Mouse (Mus musculus): ENCODE results near the gene Pigh. TPM values are rescaled to one million over a fixed set of nuclear protein-coding genes. Genes with fewer than 3 reads are reported as not detected.

Gene Pigh
- total RNA-seq (2014; rRNA removed), result 14.0 and 15.5 TPM in 2 replicates
- 6.9 and 12.7 TPM in 2 replicates for polyA plus RNA-seq (2015; fragmentation: Nextera tagmentation; extraction: Ambion mirVana)

DNA sequence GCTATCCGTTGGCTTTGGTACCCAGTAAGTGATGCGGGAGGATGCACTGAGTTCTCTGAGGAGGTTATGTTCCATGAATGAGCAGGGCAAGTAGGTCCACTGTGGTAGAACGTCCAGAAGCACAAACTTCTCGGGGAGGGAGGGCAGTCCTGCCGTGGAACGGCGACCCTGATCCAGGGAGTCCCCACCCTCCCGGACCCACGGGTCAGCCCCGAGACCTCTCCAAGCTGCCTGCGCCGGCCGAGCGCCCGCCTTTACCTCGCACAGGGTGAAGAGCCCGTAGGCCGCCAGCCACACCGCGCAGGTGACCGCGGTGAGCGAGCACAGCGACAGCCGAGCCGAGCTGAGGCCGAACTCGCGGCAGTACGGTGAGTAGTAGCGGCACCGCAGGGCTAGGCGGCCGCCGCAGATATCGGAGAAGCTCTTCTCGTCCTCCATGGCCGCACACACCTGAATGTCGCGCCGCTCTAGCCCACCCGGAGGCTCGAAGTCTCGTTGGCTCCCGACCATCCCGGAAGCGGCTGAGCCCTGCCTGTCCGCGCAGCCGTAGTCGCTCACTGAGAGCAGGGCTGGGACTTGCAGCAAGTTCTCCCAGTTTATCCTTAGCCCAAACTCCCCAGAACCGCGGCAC lies at the start of gene Pigh:
Gene Pigh, minus strand, starts transcription at position 470 of the 631 bp plus-strand sequence.
- Histone ChIP-seq H3K9ac (peak within 1 kb of the TSS; percentile 81), H3K36me3 (ENCODE audit: insufficient read depth) (no peaks in the 10 kb centered on the region; the same call in 1 of the 2 replicates), H3K27ac (ENCODE audit: low read depth, low read length) (peak within 1 kb of the TSS; percentile 65), H3K9me3 (ENCODE audit: low read length) (no peaks in the 10 kb centered on the region), H3K4me1 (ENCODE audit: insufficient read depth) (peaks cover 2% of the 10 kb centered on the region; the same call in 1 of the 2 replicates), H3K27me3 (ENCODE audit: insufficient read depth, low read length) (no peaks in the 10 kb centered on the region), H3K4me3 (ENCODE audit: low read depth, low read length) (peak within 1 kb of the TSS; percentile 82), H3K4me2 (ENCODE audit: low read depth) (peak within 1 kb of the TSS; percentile 60)
- ATAC-seq (peak; percentile 100), DNase-seq (peak; percentile 95)
- under 1% methylated on average over 53 of the region's 53 CpGs for WGBS
- TF ChIP-seq CTCF (IDR thresholded peaks at IDR 0.05; ENCODE audit: low read depth), result no peak

DNA sequence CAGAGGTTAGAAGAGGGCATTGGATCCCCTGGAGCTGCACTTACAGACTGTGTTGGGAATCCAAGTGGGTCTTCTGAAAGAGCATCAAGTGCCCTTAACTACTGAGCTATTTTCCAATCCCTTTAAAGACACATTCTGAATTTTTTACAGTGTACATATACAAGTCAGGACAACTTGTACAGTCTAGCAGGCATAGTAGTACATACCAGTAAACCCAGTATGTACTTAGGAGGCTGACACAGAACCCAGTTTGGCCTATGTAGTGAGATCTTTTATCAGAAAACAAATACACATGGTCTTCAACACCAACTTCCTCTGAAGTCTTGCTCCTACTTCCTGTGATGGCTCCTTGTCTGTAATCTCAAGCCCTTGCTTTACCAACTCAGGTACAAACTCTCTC lies 49.5 kb upstream of the Pigh start:
- H3K27me3 ChIP-seq (ENCODE audit: insufficient read depth, low read length), result no peaks in the 10 kb centered on the region
- H3K9ac ChIP-seq, result no peak overlapping the region
- no peak overlapping the region for H3K27ac ChIP-seq (ENCODE audit: low read depth, low read length)
- no peak for ATAC-seq
- H3K4me1 ChIP-seq (ENCODE audit: insufficient read depth), result no peaks in the 10 kb centered on the region; the same call in 1 of the 2 replicates
- no peak for DNase-seq
- no peak for TF ChIP-seq CTCF (IDR thresholded peaks at IDR 0.05; ENCODE audit: low read depth)
- no peak overlapping the region for H3K4me3 ChIP-seq (ENCODE audit: low read depth, low read length)
- no peak overlapping the region for H3K4me2 ChIP-seq (ENCODE audit: low read depth)
- no peaks in the 10 kb centered on the region for H3K36me3 ChIP-seq (ENCODE audit: insufficient read depth)
- no peaks in the 10 kb centered on the region for H3K9me3 ChIP-seq (ENCODE audit: low read length)

DNA sequence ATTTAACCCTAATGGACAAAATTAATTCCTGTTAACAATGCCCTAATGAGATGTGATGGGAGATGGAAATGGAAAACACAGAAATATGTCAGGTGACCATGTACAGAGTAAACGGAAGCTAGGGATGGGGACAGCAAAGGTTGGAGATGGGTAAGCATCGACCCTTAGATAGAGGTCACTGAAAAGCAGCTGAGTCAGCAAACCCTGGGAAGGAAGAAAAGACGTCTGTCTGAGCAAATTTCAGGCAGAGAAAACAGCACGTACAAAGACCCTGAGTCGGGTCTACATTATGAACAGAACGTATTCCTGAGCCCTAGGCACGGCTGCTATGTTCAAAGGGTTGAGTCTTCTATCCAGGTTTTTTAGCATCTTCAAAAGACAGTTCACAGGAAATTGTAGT lies 47.5 kb upstream of the Pigh start:
- Histone ChIP-seq H3K27ac (ENCODE audit: low read depth, low read length) (no peak overlapping the region), H3K4me1 (ENCODE audit: insufficient read depth) (no peaks in the 10 kb centered on the region; the same call in 1 of the 2 replicates), H3K4me2 (ENCODE audit: low read depth) (no peak overlapping the region), H3K36me3 (ENCODE audit: insufficient read depth) (no peaks in the 10 kb centered on the region), H3K4me3 (ENCODE audit: low read depth, low read length) (no peak overlapping the region), H3K9me3 (ENCODE audit: low read length) (no peaks in the 10 kb centered on the region), H3K9ac (no peak overlapping the region), H3K27me3 (ENCODE audit: insufficient read depth, low read length) (peaks cover 10% of the 10 kb centered on the region)
- ATAC-seq (no peak), DNase-seq (no peak)
- 71% methylated on average over 7 of the region's 7 CpGs for WGBS
- no peak for TF ChIP-seq CTCF (IDR thresholded peaks at IDR 0.05; ENCODE audit: low read depth)

DNA sequence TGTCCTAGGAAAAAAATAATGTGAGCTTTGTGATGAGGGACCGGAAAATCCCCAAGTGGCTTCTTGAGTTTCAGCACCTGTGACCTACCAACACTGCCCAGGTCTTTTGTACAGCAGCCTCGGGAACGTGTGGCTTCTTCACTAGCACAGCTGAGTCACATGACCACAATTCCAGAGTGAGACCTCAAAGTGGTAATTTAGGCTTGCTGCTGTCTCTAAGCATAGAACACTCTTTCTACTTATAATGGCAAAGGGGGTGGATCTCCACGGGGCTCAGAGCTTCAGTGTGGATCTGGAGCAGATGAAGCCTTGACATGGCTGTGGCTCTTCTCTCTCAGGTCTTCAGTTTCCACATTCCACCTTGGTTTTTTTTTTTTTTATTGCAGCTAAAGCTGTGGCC lies 45.7 kb upstream of the Pigh start:
- 45% methylated on average over 4 of the region's 4 CpGs for WGBS
- H3K4me1 ChIP-seq (ENCODE audit: insufficient read depth), result no peaks in the 10 kb centered on the region; the same call in 1 of the 2 replicates

DNA sequence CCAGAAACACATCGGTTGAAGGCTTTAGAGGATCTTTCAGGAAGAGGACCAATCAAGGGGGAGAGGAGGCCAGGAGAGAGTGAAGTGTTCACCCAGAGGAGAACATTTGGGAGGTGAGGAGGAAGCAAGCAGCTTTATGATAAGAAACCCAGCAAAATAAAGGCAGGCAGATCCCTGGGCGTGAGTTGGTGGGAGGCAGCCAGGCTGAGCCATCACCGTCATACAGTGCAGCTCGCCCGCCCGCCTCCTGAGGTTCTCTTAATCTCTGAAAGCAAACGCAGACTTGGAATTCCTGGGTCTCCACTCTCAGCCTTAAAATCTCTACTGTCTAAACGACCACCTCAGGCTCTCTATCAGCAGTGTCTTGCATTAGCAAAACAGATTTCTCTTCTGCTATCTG lies 45.2 kb upstream of the Pigh start:
- no peaks in the 10 kb centered on the region for H3K9me3 ChIP-seq (ENCODE audit: low read length)
- WGBS, result 38% methylated on average over 8 of the region's 8 CpGs
- no peak overlapping the region for H3K27ac ChIP-seq (ENCODE audit: low read depth, low read length)
- no peak overlapping the region for H3K4me2 ChIP-seq (ENCODE audit: low read depth)
- H3K9ac ChIP-seq, result no peak overlapping the region
- TF ChIP-seq CTCF (IDR thresholded peaks at IDR 0.05; ENCODE audit: low read depth), result no peak
- ATAC-seq (no peak), DNase-seq (no peak)
- H3K36me3 ChIP-seq (ENCODE audit: insufficient read depth), result no peaks in the 10 kb centered on the region
- H3K4me3 ChIP-seq (ENCODE audit: low read depth, low read length), result no peak overlapping the region
- H3K27me3 ChIP-seq (ENCODE audit: insufficient read depth, low read length), result peaks cover 14% of the 10 kb centered on the region
- H3K4me1 ChIP-seq (ENCODE audit: insufficient read depth), result no peaks in the 10 kb centered on the region; the same call in 1 of the 2 replicates

More for the DNA sequence above, 45.7 kb upstream of the Pigh start:
- no peak for TF ChIP-seq CTCF (IDR thresholded peaks at IDR 0.05; ENCODE audit: low read depth)
- Histone ChIP-seq H3K4me3 (ENCODE audit: low read depth, low read length) (no peak overlapping the region), H3K36me3 (ENCODE audit: insufficient read depth) (no peaks in the 10 kb centered on the region), H3K4me2 (ENCODE audit: low read depth) (no peak overlapping the region), H3K27ac (ENCODE audit: low read depth, low read length) (no peak overlapping the region), H3K9me3 (ENCODE audit: low read length) (no peaks in the 10 kb centered on the region), H3K9ac (no peak overlapping the region), H3K27me3 (ENCODE audit: insufficient read depth, low read length) (peaks cover 14% of the 10 kb centered on the region)
- no peak for ATAC-seq
- no peak for DNase-seq

DNA sequence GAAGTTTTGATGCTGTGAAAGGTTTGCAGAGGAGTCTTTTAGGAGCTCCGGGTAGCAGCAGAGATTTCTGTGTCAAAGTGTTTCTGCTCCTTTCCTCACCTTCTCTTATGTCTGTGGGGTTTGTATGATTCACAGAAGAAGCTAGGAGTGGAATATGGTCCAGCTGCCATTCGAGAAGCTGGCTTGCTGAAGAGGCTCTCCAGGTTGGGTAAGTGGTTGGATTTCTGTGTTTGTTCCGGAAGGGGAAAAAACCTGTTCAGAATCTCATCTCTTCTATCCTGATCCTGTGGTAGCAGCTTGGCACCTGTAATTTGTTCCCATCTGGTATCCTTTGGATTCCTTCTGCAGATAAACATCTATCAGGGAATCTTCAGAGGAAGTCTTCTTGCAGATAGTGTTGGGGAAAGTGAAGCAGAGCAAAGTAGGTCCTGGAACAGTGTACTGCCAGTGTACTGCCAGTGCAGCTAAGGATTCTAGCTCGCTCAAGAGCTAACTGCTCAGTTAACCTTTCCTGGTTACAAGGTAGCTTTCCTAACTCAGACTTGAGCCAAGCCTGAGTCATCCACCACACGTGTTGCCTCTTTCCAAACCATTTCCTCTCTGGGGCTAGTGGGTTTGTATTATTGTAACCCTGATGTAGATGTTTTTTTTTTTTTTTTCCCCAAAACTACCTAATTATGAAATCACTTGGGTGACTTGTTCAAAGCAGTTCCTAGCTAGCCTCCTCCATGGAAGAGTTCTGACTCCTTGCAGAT lies 42.4 kb upstream of the Pigh start:
- Histone ChIP-seq H3K27ac (ENCODE audit: low read depth, low read length) (no peak overlapping the region), H3K9me3 (ENCODE audit: low read length) (no peaks in the 10 kb centered on the region), H3K4me1 (ENCODE audit: insufficient read depth) (no peaks in the 10 kb centered on the region; the same call in 1 of the 2 replicates), H3K27me3 (ENCODE audit: insufficient read depth, low read length) (peaks cover 14% of the 10 kb centered on the region), H3K9ac (peak overlapping the region; percentile 62), H3K4me2 (ENCODE audit: low read depth) (peak overlapping the region; percentile 95), H3K4me3 (ENCODE audit: low read depth, low read length) (peak overlapping the region; percentile 58), H3K36me3 (ENCODE audit: insufficient read depth) (no peaks in the 10 kb centered on the region)
- no peak for ATAC-seq
- 30% methylated on average over 5 of the region's 5 CpGs for WGBS
- TF ChIP-seq CTCF (IDR thresholded peaks at IDR 0.05; ENCODE audit: low read depth), result no peak
- no peak for DNase-seq

- no peak for TF ChIP-seq CTCF (IDR thresholded peaks at IDR 0.05; ENCODE audit: low read depth)
- peak overlapping the region; percentile 95 for H3K4me2 ChIP-seq (ENCODE audit: low read depth)
- 2% methylated on average over 22 of the region's 22 CpGs for WGBS
- H3K36me3 ChIP-seq (ENCODE audit: insufficient read depth), result no peaks in the 10 kb centered on the region
- peaks cover 14% of the 10 kb centered on the region for H3K27me3 ChIP-seq (ENCODE audit: insufficient read depth, low read length)
- peak overlapping the region; percentile 58 for H3K4me3 ChIP-seq (ENCODE audit: low read depth, low read length)
- ATAC-seq (peak; percentile 38; the same call in 1 of the 2 replicates), DNase-seq (peak; percentile 66)
- peak overlapping the region; percentile 40; the same call in 1 of the 2 replicates for H3K27ac ChIP-seq (ENCODE audit: low read depth, low read length)
- no peaks in the 10 kb centered on the region; the same call in 1 of the 2 replicates for H3K4me1 ChIP-seq (ENCODE audit: insufficient read depth)
- peak overlapping the region; percentile 62 for H3K9ac ChIP-seq
- no peaks in the 10 kb centered on the region for H3K9me3 ChIP-seq (ENCODE audit: low read length)
Observed at GRCm38 (mm10) chr12:79131178-79131675, 41.8 kb upstream of the Pigh start.

Data from forebrain, postnatal 0 days (tissue).